Mouse (Mus musculus): Measurements from ENCODE around the gene Rai14.

Rai14 gene

DNA sequence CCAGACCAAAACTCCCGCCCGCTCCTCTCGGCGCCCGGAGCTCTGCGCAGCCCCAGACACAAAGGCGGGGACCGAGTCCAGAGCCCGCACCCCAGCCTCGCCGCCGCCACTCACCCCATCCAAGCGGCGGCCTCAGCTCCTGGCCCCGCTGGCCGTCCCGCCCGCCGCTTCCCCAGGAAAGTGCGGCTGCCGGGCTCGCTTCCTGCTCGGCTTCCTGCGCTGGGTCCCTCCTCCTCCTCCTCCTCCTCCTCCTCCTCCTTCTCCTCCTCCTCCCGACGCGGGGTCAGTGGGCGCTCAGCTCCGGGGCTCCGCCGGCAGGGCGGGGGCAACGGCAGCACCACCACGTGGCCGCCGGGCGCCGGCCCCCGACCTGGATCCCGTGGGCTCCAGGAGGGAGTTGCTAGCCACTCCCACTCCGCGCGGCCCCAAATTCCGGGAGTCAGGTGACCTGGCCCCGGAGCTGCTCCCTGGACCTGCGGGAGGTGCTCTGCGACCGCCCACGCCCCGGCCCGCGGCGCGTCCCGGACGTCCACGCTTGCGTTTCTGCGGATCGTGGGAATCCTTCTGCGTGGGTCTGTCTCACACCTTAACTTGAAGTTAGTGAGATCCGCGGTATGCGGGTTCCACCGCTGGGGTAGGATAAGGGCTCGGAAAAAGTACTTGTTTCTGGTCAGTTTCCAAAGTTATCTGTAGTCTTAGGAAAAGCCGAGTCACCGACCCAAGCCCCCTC, at the start of gene Rai14:
Gene Rai14 (minus strand): TSS at position 216 of the 730 bp plus-strand sequence.
- in situ Hi-C loops (cut with MseI, MboI), result no loop called here

DNA sequence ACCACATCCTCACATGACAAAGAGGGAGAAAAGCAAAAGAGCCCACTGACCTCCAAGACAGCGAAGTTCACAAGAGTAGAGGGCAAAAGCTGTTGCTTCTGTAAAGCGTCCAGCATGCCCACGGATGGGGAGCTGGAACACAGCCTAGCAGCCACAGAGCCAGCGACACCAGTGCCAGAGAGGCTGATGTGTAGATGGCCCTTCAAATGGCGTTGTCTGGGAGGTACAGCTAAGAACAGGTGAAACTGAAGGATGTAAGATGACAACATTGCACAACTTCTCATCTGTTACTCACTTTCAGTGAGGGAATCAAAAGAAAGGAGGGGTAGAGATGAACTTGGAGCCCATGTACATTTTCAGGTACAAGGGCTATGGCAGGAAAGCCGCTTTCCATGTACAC, 47.0 kb upstream of the Rai14 start:
- in situ Hi-C loops (cut with MseI, MboI), result no loop called here

DNA sequence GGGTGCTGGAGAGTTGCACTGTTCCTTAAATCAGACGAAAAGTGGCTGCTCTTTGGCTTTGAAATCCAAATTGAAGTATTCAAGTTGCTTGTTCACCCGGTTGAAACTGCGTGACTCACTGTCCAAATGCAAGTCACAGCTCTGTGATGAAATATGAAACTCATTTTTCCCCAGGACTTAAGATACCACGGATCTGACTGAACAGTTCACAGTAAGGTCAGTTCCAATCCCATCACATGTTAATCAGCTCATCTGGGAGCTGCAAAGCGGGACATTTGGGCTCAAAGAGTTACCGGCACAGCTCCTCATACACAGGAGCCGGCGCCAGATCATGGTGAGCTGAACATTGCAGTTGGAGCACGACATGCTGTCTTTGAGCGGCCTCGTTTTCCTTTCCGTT, 45.6 kb upstream of the Rai14 start:
- in situ Hi-C loops (cut with MseI, MboI), result no loop called here

DNA sequence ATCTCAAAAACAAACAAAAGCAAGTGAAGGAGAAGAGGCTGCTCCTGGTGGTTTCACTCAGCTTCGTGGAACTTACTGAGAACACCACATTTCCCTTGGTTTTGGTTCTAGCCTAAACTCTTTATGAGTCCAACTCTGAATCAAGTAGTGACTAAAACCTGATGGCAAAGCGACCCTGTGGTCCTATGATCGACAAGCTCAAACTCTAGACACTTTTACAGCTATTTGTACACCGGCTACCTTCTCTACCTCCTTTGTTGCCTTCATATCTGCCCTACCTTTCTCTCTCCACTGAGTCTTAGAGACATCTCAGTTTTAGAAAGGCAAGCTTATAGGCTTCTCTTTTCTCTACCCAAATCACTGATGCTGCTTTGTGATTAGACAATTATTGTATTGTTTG, 45.0 kb upstream of the Rai14 start:
- in situ Hi-C loops (cut with MseI, MboI), result no loop called here

DNA sequence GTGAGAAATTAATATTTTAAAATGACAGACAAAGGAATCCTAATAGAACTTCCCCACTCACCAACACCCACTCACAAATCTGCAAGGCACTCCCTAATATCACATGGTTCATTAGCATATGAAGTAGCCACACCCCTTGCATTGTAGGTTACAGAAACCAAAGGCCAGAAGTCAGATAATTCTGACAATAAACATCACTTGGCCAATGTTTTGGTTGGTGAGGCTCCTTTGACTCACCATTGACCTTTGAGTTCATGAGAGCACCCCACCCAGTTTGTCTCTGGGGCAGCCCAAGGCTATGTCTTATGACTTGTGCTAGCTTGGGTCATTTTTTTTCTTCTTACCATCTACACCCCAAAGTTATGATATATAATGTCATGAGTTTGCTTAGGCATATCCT, 44.4 kb upstream of the Rai14 start:
- in situ Hi-C loops (cut with MseI, MboI), result no loop called here

DNA sequence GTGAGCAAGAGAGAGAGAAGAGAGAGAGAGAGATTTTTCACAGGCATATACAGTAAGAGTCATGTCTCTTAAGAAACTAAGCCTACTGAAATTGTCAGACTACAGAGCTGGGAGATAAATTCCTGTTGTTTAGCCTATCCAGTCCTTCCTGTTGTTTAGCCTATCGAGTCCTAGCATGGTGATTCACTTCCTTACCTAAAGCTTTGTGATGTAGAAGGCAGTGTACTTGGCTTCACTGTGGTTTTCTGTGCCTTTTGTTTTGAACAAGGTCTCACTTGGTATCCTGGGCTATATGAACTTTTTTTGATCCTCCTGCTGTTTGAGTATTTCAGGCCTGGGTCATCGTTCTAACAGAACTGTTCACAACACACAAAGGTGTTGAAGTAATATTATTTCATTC, 36.7 kb upstream of the Rai14 start:
- in situ Hi-C loops (cut with MseI, MboI), result no loop called here

DNA sequence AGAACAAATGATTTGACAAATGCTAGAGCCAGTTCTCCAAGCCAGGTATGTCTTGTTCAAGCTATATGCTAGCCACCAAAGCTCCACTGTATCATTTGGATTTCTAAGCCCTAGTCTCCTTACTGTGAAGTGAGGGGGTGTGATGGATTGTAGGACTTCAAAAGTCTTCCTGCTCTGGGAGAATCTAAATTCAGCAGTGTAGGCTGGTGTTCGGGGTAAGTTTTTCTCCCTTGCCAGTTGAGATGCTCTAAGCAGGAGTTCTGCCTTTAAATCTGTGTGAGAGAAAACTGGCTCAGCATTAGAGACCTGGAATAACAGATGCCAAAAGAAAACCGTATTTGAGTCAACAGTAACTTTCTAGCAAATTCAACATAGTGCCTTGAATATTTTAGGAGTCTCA, 35.9 kb upstream of the Rai14 start:
- in situ Hi-C loops (cut with MseI, MboI), result no loop called here

DNA sequence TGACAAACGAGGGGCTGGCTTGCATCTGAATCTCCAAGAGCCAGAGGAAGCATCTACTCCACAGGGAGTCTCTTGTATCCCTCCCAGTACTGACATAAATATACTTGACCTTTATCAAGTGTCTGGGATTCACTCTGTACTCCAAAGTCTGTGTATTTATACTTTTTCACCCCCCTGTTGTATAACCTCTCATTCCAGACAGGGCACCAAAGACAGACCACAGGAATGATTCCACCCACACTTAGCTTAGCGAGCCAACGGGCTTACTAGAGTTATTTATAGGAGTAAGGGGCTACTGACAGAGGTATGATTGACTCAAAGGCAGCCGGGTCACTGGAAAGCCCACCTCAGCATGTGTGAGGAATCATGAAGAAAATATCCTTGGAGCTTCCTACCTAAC, 35.3 kb upstream of the Rai14 start:
- in situ Hi-C loops (cut with MseI, MboI), result no loop called here

DNA sequence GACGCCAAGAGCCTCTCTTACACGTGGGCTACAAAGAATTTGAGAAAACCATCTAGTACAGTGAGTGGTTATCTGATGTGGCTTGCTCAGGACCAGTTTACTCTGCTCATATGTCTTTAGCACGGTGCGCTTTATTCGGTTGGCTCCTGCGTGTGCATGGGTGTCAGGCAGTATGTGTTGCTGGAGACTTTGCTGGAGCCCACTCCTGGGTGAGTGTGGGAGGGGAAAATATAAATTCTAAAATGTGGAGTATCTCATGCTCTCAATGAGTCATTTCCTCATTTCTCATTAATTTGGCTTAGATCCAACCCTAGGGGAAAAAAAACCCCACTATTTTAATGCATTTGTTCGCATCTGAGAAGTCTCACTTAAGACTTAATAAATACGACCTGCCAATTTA, 33.2 kb upstream of the Rai14 start:
- in situ Hi-C loops (cut with MseI, MboI), result no loop called here

DNA sequence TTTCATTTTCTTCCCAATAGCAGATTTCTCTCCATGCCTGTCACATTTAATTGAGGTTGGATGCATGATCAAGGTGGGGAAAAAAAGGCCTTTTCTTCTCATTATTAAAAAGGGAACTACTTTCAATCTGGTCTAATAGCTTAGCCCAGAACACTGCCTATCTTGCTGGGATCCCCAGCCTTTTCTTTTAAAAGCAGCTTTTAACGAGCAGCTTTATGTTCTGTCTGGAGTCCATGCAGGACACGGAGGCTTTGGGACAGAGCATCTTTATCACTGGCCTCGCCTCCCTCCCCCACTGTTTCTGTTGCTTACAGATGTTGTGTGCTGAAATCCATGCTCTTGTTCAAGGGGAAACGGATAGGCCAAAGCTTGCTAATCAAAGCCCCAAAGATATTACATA, 32.8 kb upstream of the Rai14 start:
- in situ Hi-C loops (cut with MseI, MboI), result no loop called here

DNA sequence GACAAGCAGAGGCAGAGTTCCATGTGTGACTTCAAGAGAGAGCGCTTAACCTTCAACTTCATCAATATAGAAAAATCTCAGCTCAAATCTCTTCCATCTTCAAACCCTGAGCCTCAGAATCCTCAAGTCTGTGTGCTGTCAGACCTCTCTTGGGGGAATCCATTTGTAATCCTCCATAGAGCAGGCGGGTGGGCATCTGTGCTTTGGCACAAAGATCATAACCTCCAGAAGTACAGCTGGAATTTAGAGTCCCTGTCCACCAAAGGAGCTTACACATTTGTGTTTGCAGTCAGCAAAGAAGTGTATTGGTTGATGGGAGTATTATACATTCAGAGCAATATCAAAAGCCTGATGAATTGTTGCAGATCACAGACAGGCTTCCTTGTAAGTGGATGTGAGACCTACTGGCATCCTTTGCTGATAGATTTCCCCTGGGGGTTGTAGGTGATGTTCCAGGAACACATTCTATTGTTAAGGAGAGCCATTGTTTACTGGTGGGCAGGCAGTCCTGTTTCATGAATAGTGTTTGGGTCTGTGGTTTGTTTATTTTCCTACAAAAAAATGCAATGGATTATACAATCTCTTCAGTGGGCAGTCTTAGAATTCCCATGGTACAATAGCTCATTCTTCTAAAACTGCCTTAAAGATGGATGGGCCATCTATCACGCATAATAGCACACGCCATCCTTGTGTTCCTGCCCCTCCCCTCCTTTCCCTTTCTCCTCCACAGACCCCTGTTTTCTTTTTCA, 32.1 kb upstream of the Rai14 start:
- in situ Hi-C loops (cut with MseI, MboI), result no loop called here

DNA sequence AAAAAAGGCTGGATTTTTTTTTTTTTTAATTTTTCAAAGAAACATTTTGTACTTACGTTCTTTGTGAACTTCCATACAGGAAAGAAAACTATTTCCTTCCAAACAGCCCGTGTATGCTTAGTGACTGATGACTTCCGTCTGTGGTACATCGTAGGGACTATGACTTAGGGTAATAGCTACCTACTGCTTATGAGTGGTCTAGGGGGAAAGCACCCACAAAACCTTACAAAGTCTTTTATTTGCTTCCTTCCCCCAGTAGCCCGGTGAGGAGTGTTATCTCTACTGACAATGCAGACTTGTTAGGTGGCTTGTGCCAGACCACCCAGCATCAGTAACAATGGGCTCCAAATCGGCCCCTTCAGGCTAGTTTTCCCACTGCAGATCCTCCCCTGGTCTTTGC, 28.0 kb upstream of the Rai14 start:
- in situ Hi-C loops (cut with MseI, MboI), result no loop called here

DNA sequence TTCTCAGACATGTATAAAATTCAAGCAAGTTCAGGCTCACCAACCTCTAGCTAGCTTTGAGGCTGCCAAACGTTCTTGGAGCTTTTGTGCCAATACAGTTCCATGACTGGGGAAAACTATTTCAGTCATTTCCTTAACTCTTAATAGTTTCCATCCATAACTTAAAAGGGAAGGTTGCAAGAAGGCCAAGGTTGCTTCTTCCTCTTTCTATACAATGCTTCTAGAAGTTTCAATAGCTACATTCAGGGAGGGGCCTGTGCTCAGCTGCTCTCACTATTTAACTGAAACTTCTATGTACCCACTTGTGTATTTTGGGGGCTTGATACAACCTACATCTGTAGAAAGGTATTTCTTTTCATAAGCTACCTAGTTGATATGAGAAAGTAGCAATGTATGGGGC, 24.9 kb upstream of the Rai14 start:
- in situ Hi-C loops (cut with MseI, MboI), result no loop called here

DNA sequence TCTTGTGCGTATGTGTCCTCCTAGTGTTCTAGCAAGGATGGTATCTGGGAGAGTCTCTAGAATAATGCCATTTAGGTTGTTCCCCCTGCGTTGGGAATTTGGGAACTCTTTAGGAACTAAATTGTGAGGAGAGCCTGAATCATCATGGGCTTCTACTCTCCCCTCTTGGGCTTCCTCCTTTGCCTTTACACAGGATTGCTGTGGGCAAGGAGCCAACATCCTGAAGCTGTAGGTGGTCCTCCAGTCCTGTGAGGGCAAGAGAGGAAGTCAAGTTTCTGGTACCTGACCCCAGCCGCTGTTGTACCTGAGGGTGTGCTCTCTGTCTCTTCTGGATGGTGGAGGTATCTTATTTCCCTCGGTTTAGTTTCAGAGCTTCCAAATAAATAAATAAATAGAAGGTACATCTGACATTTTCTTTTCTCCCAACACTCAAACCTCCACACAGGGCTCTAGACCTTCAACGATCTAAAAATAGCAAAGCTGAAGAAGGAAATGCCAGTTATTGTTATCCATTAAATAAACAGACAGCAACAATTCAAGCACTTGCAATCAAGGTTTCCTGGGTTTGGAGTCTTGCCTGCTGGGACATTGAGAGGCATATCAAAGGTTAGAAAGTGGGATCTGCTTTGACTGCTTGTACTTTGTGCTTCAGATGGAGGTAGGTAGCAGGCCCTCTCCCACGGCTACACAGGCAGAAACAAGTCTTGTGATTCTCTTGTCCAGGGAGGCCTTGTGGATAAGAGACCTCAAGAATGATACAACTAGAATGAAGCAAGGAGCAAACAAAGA, 24.1 kb upstream of the Rai14 start:
- in situ Hi-C loops (cut with MseI, MboI), result no loop called here

DNA sequence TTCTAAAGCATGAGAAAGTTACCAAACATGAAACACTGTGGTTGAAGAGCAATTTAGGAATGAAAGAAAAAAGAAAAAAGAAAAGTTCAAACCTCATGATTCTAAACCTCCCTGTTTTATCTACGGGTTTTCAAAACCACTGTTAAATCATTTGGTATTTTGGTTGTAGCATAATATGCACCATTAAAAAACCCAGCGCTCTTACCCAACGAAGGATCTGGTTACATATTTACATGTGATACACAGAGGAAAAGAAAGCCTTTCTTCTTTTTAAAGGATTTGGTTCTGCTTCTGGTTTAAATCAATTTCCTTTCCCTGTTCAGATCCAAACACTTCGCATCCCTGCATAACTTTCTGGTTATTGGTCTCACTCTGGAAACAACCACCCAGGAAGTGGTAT, 21.5 kb upstream of the Rai14 start:
- in situ Hi-C loops (cut with MseI, MboI), result no loop called here

DNA sequence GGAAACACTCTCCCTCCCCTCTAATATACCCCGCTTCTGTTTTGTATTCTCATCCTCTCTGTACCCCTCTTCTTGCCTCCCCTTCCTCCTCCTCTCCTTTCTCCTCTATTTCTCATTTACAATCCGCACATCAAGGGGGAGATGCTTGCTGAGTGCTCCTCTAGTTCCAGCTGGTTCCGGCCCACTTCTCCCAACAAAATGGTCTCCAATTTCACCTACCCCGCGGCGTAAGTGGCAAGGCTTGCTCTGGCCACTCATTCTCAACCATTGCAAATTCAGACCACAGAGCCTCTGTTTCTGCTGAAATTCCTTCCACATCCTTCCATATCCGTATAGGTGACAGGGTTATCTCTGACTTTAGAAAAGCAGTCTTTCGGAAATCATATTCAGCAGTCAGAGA, 20.8 kb upstream of the Rai14 start:
- in situ Hi-C loops (cut with MseI, MboI), result no loop called here

DNA sequence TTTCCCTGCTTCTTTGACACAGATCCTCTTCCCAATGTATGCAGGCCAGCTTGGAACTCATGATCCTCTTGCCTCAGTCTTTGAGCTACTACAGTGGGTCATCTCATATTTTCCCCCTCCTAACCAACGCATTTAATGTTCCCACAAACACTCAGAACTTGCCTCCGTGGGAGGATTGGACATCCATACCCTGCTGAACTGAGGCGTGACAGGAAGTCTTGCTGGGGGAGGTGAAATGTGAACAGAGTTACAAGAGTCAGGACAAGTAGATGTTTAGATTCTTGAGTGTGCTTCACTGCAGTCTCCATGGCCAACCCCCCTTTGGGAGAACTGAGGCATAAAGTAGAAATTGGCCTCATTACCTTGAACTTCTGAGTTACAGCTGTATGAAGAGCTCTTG, 17.0 kb upstream of the Rai14 start:
- in situ Hi-C loops (cut with MseI, MboI), result no loop called here

DNA sequence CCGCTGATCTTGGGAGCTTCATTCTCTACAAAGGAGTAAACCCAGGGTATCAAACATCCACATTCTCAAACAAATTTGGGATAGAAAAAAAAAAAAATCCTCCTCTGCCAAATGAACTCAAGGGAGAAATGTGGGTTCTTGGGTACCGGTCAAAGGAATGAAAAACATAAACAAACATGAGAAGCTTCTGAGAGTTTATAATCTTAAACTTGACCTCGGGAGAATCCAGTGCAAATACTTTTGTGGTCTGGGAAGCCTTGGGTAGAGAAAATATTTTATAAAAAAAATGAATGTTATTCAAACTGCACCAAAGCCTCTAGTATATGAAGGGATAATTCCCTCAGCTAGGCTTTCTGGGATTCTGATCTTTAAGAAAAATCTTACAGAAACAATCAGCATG, 11.8 kb upstream of the Rai14 start:
- in situ Hi-C loops (cut with MseI, MboI), result no loop called here

DNA sequence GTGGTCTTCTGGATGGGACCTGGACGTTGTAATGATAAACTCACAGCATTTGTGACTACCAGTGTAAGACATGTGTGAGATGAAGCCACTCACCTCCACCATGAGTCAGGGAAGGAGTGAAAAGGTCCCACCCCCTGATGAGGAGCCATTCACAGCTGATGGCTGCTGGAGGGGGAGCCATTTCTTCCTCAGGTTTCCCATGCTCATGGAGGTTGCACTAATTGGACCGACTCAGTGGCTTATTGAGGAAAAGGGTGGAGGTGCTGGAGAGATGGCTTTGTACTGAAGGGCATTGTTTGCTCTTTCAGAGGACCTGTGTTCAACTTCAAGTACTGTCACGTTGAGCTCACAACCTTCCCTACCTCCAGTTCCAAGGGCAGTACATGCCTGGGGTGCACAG, 10.4 kb upstream of the Rai14 start:
- in situ Hi-C loops (cut with MseI, MboI), result no loop called here

DNA sequence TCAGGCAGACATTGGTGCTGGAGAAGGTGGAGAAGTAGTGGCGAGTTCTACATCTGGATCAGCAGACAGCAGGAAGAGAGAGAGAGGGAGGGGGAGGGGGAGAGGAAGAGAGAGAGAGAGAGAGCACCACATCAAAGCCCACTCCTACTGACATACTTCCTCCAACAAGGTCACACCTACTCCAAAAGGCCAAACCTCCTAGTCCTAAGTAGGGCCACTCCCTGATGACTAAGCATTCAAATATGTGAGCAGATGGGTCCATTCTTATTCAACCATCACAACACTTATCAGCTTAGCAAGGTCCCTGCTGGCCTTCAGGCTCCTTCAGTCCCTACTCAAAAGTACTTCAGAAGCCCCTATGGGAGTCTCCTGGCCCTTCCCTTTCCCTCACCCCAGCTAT, 9.1 kb upstream of the Rai14 start:
- in situ Hi-C loops (cut with MseI, MboI), result no loop called here

DNA sequence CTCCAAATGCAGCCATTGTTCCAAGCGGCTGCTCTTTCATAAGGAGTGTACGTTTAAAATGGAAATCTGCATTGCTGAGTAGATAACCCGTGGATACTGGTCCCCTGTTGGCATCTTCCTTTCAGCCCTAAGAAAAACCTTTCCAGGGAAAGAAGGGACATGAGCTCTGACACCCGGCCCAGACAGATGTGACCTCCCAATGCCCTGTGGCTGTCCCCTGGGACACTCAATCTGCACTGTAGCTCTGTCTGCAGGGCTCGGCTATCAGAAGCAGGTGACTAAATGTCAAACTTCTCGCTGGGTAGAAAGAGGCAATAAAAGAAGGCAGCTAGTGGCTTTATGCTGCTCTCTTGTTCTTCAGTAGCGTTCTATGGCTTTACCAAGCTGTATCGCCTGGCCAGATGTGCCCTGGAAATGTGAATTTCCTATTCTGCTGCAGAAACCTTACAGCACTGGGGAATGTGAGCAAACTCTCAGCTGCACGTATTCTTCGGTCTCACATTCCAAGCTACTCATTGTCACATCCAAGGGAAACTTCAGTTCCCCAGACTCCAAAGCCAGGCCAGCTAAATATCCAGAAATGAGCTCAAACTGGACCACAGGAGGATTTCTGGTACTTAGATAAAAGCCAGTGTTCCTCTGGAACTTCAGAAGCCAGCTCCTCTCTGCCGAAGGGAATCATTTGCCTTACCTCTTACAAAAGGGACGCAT, 8.4 kb upstream of the Rai14 start:
- in situ Hi-C loops (cut with MseI, MboI), result no loop called here

DNA sequence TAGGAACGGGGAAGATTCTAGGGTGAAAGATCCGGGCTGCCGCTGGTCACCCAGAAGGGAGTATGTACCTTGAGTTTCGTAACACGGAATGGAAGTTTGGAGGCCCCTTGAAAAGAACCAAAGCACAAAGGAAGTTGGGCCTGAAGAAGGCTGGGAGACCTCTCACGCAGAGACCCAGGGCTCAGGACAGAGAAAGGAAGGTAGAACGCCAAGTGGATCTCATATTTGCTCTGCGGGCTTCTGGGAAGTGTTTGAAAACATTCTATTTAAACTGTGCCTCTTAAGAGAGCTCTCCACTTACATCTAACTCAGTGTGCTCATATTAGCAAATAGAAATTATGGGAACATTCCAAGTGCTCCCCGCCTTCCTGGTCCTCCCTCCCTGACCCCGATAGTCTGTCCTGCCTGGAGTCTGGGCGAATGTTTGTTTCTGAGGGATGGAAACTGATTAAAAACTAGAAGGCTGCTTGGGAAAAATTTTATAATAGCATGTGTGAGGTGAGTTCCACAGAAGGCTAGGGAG, 6.9 kb upstream of the Rai14 start:
- in situ Hi-C loops (cut with MseI, MboI), result no loop called here

Measured in mouse trophoblast stem cell (cell line).